Mouse (Mus musculus) spleen, postnatal 36 days (tissue): ENCODE results near the gene Socs7.
"Not testable (repeated sequence)": the region's sequence is repeated elsewhere in the genome, so short reads cannot be mapped to it uniquely, and the experiment has no call there.

Experiments used
- DNase-seq, 2 experiments: peaks; one replicate each; pipeline ENCODE4 v3.0.0; 2022; ENCODE audit warnings: low spot score in 2 of 2, mixed read lengths in 1 of 2

The Socs7 gene

GRCm38 (mm10) chr11:97361948-97362648 is at the start of gene Socs7:
Gene Socs7, plus strand, starts transcription at chr11:97362551.
- DNase-seq = peak; percentile 92

DNA sequence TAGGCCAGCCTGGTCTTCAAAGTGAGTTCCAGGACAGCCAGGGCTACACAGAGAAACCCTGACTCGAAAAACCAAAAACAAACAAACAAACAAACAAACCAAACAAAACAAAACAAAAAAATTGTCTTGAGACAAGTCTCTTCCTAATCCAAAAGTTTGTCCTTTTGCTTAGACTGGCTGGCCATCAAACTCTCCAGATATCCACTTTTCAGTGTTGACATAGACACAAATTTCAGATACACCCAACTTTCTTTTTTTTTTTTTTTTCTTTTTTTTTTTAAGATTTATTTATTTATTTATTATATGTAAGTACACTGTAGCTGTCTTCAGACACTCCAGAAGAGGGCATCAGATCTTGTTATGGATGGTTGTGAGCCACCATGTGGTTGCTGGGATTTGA is 49.5 kb upstream of the Socs7 start:
- not testable (repeated sequence) for DNase-seq

DNA sequence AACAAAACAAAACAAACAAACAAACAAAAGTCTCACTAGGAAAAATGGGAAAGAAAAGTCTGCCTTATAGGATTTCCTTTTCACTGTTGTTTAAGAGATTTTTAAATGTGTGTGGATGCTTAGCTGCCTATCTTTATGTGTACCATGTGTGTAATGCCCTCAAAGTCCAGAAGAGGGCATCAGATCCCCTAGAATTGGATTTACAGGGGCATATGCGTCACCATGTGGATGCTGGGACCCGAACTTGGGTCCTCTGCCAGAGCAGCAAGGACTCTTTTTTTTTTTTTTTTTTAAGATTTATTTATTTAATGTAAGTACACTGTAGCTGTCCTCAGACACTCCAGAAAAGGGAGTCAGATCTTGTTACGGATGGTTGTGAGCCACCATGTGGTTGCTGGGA is 48.2 kb upstream of the Socs7 start:
- DNase-seq = no peak

- no peak for DNase-seq
These were observed 47.4 kb upstream of the Socs7 start for GRCm38 (mm10) chr11:97314751-97315503.

DNA sequence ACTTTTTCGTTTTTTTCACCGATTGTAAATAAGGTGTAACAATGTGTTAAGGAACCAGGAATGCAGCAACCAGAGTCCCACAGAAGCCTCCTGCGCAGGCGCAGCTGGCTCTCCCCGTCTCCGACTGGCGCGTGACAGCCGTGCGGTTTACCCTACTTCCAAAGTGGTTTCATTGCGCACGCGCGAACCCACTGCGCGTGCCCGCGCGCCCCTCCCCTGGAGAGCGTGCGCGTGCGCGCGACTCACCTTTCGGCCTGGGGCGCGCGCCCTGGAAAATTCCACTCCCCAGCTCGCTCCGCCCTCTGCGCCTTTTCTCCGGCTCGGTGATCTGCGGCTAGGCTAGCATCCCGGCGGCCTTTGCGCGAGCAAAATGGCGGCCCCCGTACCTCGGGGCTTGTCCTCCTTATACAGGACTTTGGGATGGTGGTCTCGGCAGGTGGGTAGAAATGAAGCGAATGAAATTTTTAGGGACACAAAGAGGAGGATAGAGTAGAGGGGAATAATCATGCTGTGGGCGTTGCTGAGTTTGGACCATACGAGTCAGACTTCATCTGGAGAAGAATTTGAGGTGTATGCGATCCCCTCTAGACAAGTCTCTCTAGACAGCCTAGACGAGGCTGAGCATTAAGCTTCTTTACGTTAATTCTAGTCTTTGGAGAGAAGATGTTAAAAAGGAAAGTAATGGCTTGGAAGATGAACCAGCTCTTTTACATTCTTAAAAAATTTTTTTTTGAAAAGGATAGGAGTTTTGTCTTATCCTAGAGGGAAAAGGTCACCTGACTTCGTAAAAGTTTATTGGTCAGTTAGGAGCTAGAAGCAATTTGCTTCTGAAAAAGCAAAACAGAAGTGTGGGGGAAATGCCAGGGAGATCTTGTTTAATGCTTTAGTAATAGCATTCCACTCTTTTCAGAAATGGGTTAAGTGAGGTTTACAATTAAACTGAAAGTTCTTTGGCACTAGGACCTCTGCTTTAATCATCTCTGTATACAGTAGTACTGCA is 46.5 kb upstream of the Socs7 start, which contains the start of gene Mrpl45:
Gene Mrpl45, plus strand, starts transcription at position 213 of the 1,000 bp plus-strand sequence.
- peak; percentile 96 to 98 for DNase-seq

- DNase-seq = no peak
These were observed 41.2 kb upstream of the Socs7 start for GRCm38 (mm10) chr11:97321197-97321596.

- not testable (repeated sequence) for DNase-seq
These were observed 40.3 kb upstream of the Socs7 start for GRCm38 (mm10) chr11:97321894-97322600.

DNA sequence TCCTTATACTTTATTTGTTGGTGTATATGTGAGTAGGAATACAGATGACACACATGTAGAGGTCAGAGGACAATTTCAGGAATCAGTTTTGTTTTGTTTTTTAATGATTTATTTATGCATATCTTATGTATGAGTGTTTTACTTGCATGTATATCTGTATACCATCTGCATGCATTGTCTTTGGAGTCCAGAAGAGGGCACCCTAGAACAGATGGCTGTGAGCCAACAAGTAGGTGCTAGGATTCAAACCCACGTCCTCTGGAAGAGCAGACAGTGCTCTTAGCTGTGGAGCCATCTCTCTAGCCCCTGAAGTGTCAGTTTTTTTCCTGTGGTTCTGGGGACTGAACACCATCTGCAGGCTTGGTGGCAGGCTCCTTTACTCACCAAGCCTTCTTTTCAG is 37.1 kb upstream of the Socs7 start:
- no peak for DNase-seq

DNA sequence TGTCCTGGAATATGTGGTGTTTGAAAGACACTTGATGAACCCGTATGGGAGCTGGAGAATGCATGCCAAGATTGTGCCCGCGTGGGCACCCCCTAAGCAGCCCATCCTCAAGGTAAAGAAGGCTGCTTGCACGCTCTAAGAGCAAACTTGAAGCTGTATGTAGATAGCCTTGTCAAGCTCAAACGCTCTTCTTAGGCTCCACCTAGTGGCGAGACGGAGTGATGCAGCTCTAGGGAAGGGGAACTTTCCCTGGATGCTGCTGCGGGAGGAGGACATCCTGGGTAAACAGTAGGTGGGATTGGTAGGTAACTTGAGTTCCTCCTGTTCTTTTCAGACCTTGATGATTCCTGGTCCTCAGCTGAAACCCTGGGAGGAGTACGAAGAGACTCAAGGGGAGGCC is 34.2 kb upstream of the Socs7 start:
- peak; percentile 24 to 51 for DNase-seq

- DNase-seq = no peak
These were observed 32.0 kb upstream of the Socs7 start for GRCm38 (mm10) chr11:97330315-97330714.

DNA sequence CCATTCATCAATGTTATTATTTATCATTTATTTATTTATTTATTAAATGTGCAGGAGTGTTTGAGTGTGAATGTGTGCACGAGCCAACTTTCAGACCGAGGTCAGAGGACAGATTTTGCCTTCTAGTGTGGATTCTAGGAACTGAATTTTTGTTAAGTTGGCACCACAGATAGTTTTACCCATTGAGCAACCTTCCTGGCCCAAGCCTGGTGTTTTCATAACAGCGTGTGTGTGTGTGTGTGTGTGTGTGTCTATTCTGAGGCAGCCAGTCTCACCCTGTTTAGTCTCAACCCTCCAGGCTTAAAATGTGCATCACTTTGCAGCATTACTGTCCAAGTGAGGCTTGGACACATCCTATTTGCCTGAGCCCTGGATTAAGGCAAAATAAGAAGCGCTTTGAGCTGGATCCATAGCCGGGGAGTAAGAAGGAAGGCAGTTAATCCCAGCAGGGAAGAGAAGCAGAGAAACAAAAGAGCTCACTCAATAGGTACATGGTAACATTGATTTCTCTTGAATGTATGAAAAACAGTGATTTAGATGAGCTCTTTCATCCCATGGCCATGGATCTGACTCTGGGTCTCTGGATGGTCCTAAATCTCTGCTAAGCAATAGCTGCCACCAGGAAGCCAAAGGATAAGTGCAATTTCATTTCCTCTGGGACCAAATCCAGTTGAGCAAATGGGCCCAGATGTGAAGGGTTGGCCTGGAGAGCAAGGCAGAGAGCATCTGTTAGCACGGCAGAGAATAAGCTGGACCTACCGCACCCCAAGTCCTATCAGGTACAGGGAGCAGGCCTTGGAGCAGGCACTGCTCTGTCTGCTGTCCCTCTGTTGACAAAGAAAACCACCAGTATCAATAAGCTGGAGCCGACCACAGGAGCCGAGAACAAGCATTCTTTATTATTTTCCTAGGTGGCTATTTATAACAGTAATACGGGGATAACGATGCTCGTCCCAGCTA is 30.8 kb upstream of the Socs7 start:
- no peak for DNase-seq

- no peak for DNase-seq
These were observed 29.3 kb upstream of the Socs7 start for GRCm38 (mm10) chr11:97333044-97333443.

DNA sequence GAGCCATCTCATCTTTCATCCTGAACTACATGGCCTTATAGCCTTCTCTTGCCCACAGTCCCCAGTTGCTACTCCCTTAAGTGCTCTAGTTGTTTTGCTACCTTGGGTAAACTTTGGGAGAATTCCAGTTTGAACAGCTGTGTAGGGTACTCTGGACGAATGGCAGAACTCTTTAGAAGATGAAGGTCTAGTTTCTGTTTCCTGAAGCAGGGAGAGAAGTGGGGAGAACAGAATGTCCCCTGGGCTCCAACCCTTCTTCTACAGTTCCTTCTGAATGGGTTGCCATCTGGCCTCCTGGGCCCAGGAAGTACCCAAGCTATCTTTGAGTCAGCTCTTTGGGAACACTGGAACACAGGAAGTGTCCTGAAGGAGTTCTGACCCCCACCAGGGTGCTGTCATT is 28.5 kb upstream of the Socs7 start:
- no peak for DNase-seq

DNA sequence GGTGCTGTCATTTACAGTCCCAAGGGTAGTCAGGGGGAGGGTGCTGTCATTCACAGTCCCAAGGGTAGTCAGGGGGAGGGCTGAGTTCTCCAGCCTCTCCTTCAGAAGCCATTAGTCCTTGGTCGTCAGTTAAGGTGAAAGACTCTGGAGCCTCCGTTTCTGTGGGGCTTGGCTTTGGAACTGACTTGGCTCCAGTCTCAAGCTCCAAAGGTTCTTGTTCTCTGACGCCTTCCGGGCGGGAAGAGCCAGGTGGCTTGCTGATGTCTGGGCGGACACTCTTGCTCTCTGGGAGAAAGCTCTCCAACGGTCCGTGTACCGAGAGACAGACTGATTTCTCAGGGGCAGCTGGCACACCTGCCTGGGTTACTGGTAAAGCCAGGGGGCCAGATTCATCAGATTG is 28.0 kb upstream of the Socs7 start:
- DNase-seq = no peak

GRCm38 (mm10) chr11:97336238-97336637 is 26.1 kb upstream of the Socs7 start:
- DNase-seq = no peak

GRCm38 (mm10) chr11:97336751-97337345 is 25.5 kb upstream of the Socs7 start:
- DNase-seq = no peak

DNA sequence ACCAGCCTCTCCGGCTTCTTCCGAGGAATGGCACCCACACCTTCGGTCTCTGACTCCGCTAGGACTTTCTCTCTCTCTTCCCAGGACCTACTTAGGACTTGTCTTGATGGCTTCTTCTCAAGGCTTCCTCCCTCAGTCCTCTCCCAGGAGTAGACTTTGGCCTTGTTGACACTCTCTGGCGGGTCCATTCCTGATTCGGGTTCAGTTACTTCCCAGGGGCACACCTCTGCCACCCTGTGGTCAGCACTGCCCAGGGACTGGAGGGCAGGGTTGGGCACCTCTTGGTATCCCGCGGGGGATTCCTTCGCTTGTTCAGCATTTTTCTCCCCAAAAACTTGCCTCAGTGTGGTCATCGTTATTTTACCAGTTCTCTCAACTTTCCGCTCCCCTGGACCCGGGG is 25.0 kb upstream of the Socs7 start:
- DNase-seq = no peak

GRCm38 (mm10) chr11:97338302-97338976 is 23.9 kb upstream of the Socs7 start:
- no peak for DNase-seq

DNA sequence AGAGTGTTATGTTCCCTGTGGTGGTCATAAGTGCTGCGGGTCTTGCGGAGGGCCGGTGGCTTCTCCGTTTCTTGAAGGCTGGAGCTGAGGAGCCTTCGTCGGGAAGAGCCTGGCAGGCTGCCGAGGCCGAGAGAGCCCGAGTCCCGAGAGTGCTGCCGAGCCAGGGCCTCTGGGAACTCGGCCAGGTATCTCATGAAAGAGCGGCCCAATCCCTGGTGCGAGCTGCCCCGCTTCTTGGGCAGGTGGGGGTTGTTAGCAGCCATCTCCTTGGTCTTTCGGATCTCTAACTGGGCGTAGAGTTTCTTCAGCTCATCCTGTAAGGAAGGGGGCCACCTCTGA is 23.4 kb upstream of the Socs7 start:
- DNase-seq = no peak
